Mouse (Mus musculus): ENCODE measurements around the gene Cdr2.
"Not testable (repeated sequence)": the region's sequence is repeated elsewhere in the genome, so short reads cannot be mapped to it uniquely, and the experiment has no call there.

Gene Cdr2

DNA sequence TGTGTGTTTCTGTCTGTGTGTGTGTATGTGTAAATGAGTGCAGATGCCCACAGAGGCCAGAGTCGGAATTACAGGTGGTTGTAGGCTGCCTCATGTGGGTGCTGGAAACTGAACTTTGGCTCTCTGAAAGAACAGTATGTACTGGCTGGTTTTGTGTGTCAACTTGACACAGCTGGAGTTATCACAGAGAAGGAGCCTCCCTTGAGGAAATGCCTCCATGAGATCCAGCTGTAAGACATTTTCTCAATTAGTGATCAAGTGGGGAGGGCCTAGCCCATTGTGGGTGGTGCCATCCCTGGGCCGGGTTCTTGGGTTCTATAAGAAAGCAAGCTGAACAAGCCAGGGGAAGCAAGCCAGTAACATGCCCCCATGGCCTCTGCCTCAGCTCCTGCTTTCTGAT lies 9.6 kb downstream of the Cdr2 start:
- not testable (repeated sequence) for DNase-seq (ENCODE audit: low spot score in 2 of 2)

DNA sequence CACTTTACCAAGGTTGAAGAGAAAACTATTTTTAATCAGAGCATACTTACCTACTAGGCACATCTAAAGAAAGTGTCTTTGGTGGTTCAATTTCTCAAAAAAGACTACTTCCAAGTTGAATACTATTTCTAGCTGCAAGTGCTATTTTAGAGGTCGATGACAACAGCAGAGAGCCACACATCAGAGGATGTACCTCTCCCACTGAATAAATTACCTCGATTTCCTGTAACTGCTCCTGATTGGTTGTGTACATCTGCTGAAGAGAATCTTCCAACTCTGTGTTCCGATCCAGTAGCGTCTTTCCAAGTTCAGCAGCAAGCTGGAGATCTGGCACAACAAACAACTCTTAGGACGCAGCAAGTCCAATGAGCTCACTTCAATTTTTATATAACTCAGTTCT lies 12.0 kb downstream of the Cdr2 start:
- DNase-seq (ENCODE audit: low spot score in 2 of 2) = no peak

GRCm38 (mm10) chr7:120969221-120969620 lies 12.9 kb downstream of the Cdr2 start:
- DNase-seq (ENCODE audit: low spot score in 2 of 2) = no peak

DNA sequence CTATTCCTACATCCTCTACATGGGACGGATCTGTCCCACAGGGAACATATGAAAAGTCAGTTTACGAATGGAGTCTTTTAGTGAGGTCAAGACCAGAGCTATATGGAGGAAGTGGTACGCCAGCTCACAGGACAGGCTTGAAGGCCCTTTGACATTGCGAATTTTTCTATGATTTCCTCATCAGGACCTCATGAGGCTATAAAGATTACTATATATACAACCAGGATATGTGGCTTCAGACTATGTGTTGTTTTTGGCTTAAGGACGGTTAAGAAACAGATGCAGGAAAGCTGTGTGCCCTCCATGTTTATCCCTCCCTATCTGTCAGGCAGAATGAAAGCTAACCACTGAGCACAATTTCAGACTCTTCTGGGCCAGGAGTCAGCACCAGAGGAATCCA lies 19.0 kb downstream of the Cdr2 start:
- DNase-seq (ENCODE audit: low spot score in 2 of 2) = no peak

DNA sequence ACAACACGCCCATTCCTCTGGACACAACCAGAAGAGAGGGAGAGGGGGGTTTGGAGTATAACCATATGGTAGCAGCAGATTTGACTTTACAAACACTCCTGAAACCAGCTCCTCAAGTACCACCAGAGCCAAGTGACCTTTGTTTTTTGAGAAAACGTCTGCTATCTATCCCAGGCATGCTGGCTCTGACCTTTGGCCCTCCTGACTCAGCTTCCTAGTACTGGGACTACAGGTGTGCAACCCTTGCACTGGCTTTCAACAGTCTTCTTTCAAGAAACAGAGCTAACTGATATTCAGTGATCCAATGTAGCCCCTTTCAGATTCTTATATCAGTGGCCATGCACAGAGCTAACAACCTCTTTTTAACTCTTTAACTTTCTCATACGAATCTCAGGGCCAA lies 20.2 kb downstream of the Cdr2 start:
- no peak for DNase-seq (ENCODE audit: low spot score in 2 of 2)

DNA sequence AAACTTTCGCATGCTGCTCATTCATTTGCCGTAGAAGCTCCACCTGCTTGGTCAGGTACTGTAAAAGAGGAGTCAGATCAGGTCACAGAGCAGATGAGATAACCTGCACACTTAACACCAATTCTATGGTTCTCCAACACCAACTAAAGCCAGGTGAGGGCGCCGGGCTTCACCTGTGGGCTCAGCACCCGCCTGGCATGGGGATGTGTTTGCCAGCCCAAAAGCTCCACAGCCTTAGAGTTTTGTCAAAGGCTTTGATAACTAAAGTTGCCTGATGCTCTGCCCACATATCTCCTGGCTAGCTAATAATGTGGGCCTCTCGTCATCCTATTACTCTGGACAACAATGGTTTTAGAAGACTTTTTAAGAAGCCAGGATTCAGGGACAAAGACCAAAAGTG lies 21.5 kb downstream of the Cdr2 start:
- no peak for DNase-seq (ENCODE audit: low spot score in 2 of 2)

GRCm38 (mm10) chr7:120960116-120960515 lies 22.0 kb downstream of the Cdr2 start:
- no peak for DNase-seq (ENCODE audit: low spot score in 2 of 2)

DNA sequence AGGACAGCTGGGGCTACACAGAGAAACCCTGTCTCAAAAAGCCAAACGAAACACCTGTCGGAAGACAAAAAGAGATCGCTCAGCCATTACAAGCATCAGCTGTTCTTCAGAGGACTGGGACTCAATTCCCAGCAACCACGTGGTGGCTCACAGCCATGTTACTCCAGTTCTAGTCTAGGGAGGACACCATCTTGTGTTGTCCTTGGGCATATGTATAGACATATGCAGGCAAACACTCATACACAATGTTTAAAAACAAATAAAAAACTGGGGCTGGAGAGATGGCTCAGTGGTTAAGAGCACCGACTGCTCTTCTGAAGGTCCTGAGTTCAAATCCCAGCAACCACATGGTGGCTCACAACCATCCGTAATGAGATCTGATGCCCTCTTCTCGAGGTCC lies 28.5 kb downstream of the Cdr2 start:
- not testable (repeated sequence) for DNase-seq (ENCODE audit: low spot score in 2 of 2)

DNA sequence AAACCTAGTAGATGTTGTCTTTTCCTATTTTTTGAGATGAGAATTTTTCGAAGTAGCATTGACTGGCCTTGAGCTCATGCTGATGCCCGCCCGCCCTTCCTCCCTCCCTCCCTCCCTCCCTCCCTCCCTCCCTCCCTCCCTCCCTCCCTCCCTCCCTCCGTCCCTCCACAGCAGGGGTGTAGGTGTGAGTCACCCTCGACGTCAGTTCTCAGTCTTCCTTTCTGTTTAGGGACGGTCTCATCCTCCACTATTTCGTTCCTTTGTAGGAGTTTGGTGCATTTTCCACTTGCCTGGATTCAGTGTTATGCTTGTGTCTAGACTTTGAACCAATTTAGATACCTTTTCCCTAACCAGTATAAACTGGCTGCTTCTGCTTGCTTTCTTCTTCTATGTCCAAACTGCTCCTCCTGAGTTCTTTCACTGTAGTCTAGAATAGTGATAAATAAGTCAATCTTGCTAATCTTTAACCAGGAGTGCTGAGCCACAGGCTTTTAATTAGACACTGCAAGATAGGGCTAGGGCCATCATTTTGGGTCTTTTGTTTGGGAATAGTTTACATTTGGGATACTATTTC lies 38.1 kb downstream of the Cdr2 start:
- no peak for DNase-seq (ENCODE audit: low spot score in 2 of 2)

GRCm38 (mm10) chr7:120942506-120942905 lies 39.6 kb downstream of the Cdr2 start:
- no peak for DNase-seq (ENCODE audit: low spot score in 2 of 2)

DNA sequence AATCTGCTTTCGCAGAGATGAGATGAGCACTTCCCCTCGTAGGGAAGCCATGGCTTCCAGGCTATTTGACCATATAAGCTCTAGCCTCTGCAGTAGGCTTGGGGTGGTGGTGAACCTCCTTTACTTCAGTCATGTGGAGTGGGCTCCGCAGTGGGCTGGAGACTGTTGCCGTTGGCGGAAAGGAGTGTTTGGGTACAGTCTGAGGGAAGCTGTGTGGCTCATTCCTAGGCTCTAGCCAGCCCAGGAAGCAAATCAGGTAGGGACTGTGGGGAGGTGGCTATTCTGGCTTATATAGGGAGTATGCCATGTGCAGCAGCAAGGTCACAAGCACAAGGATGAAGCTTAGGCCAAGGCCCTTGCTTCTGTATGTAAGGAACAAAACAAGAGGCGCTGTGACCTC lies 40.9 kb downstream of the Cdr2 start:
- DNase-seq (ENCODE audit: low spot score in 2 of 2) = no peak

DNA sequence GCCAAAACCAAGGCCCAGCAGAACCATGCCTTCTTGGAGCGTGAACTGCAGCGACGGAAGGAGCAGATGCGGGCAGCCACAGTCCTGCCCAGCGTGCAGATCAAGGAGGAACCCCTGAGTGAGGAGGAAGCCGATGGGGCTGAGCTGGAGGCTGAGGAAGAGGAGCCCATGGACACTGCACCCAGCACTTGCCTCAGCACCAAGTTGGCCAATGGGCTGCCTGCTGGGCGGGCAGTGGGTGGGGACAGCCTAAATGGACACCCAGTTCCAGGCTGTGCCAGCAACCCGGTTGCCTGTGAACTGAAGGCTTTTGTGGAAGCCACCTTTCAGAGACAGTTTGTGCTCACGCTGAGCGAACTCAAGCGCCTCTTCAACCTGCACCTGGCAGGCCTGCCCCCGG lies 41.8 kb downstream of the Cdr2 start:
- DNase-seq (ENCODE audit: low spot score in 2 of 2) = no peak

- DNase-seq (ENCODE audit: low spot score in 2 of 2) = no peak
These were observed 43.9 kb downstream of the Cdr2 start for GRCm38 (mm10) chr7:120938206-120938605.

GRCm38 (mm10) chr7:120936522-120936921 lies 45.6 kb downstream of the Cdr2 start:
- no peak for DNase-seq (ENCODE audit: low spot score in 2 of 2)

DNA sequence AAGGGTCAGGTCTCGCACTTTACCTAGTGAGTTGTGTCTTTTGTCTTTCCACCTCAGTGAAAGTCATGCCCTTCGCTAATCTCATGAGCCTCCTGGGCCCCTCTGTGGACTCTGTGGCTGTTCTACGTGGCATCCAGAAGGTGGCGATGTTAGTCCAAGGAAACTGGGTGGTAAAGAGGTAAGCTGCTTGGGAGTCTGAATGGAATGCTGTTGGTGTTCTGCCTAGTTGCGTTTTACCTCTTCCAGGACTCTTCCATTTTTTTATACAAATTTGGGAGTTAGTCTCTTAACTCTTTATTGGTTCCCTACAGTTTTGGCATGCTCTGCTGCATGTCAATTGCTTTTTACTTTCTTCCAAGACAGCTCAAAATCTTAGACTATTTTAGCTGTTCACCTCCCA lies 47.4 kb downstream of the Cdr2 start:
- DNase-seq (ENCODE audit: low spot score in 2 of 2) = peak in 1 of 2 experiments; percentile 38

DNA sequence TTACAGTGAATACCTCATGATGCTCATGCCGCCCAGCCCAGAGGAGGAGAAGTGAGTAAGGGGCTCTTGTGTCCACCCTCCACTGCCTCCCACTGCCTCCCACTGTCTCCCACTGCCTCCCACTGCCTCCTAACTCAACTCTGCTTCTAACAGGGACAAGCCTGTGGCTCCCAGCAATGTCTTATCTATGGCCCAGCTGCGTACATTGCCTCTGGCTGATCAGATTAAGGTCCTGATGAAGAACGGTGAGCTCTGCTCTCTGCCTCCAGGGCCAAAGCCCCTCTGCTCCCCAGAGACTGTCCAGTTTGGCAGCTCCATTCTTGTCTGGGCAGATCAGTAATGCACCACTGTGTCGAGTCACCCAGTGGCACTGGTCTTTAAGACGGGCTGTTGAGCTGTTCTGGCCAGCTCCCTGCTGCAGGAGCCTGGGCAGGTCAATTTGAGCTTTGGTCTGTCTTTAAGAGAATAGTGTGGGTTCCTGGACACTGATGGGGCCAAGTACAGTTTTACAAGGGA lies 48.4 kb downstream of the Cdr2 start:
- no peak for DNase-seq (ENCODE audit: low spot score in 2 of 2)

DNA sequence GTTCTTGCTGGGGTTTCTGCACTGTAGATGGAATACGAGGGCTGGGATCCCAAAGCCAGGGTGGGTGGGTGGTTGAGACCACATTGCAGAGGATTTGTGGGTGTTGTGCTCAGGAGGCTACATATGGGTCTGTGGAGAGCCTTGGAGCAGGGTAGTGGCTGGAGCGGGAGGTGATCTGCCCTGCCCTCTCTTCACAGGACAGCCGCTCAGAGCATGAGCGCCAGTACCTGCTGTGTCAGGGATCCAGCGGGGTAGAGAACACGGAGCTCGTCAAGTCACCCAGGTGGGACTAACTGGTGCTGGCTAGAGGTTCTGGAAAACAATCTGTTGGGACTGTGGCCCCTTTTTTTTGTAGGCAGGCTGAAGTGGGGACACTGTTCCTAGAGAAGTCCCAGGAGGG lies 49.0 kb downstream of the Cdr2 start:
- no peak for DNase-seq (ENCODE audit: low spot score in 2 of 2)

DNA sequence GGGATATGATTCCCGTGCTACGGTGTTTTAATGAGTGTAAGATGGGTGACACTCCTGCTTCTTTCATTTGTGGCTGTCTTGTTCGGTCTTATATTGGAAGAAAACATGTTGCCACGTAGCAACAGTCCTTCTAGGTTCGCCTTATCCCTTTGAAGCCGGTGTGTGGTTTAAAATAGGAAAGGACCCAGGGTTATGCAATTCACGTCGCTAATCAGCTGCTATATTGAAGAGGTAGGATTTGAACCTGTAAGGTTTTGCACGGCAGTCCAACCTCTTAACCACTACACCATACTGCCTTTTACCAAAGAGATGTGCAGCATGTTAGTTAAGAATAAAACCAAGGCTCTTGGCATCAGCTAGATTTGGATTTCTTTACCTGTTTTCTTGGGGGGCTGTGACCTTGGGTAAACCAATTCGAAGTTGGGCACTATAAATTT lies 63.6 kb downstream of the Cdr2 start:
- DNase-seq (ENCODE audit: low spot score in 2 of 2) = peak in 1 of 2 experiments; percentile 25

GRCm38 (mm10) chr7:120917592-120918461 lies 64.3 kb downstream of the Cdr2 start, which contains the start of gene Polr3e:
Gene Polr3e (plus strand): TSS chr7:120917744.
- peak; percentile 97 to 99 for DNase-seq (ENCODE audit: low spot score in 2 of 2)

DNA sequence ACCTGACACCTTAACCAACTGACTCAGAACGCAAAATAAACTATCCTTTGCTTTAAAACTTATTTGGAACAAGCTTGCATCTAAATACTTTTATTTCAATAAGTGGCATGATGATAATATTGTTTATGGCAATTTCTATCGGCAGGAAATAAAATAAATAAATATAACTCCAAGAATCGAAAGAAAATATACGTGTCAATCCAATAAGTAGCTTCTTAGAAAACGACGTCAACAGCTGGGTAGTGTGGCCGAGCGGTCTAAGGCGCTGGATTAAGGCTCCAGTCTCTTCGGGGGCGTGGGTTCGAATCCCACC lies 64.9 kb downstream of the Cdr2 start:
- no peak for DNase-seq (ENCODE audit: low spot score in 2 of 2)

DNA sequence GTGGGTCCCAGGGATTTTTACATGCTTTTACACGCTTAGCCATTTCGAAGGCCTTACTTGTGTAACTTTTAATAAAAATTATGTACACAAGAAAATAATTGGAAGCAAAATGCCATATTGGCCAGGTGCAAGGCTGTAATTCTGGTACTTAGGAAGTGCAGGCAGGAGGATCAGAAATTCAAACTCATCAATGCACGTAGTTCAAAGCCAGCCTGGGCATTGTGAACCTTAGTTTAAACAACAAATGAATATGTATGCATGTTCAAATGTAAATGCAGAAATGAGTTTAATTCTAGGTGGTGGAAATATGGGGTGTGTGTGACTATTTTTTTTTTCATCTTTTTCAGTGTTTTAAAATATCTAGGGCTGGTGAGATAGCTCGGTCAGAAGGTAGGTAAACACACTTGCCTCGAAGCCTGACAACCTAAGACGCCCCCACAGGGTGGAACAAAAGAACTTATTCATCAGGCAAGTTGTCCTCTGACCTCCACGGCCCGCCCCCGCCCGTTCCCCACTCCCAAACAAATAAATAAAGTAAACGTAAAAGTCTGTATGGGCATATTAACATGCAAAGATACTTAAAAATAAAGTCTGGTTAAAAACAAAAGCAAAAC lies 65.7 kb downstream of the Cdr2 start:
- DNase-seq (ENCODE audit: low spot score in 2 of 2) = no peak

GRCm38 (mm10) chr7:120913332-120913731 lies 68.8 kb downstream of the Cdr2 start:
- DNase-seq (ENCODE audit: low spot score in 2 of 2) = no peak

DNA sequence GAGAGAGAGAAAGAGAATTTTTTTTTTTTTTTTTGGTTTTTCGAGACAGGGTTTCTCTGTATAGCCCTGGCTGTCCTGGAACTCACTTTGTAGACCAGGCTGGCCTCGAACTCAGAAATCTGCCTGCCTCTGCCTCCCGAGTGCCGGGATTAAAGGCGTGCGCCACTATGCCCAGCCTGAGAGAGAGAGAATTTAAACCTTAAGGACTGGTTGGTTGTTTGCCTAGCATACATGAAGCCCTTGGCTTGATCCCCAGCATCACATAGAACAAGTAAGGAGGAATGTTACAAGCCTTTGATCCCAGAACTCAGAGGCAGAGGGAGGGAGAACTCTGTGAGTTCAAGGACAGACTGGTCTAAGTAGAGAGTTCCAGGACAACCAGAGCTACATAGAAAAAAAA lies 70.8 kb downstream of the Cdr2 start:
- DNase-seq (ENCODE audit: low spot score in 2 of 2) = not testable (repeated sequence)
